Comparison of ENCODE assay signal across 8 mouse cellular contexts in the genomic region with DNA sequence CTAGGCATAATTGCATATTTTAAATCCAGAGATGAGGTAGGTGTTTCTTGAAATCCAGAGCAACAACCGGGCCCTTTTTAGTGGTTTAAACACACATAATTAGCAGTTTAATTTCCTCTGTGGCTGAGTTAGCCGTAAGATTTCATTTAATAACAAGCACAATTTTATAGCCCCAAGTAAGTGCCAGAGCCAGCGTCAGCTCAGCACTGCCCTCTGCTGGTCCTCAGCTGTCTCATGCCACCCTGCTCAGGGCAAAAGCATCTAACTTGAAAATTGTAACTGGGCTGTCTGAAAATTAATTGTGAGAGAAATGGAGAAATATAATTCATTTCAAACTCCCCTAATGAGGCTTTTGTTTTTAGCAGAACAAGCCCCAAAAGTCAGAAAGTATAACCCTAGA.
DNase-seq lines count a peak whose midpoint lies in the region; ATAC-seq and TF ChIP-seq lines count a peak whose summit lies in the region.

No protein-coding gene starts in this region.

- no peak overlapping the region for H3K4me3 ChIP-seq in CH12.LX (replicated peaks in 1 of 3; ENCODE audit: low read depth in 2 of 3, low read length in 2 of 3, poor library complexity in 1 of 3)
- H3K4me3 ChIP-seq in layer of hippocampus, adult 2 months, result no peak overlapping the region

- TF ChIP-seq RAD21 in CH12.LX (IDR thresholded peaks at IDR 0.05; ENCODE audit: low read depth, low read length), result peak; percentile 82

- no peaks in the 10 kb centered on the region for H3K79me2 ChIP-seq in CH12.LX (replicated peaks; ENCODE audit: control insufficient read depth, extremely low read depth, insufficient read depth, poor library complexity, severe bottlenecking)

- ATAC-seq in erythroid progenitor cell, adult 5-6 weeks (replicated peaks; ENCODE audit: low FRiP score, poor library complexity, severe bottlenecking), result no peak

- no peaks in the 10 kb centered on the region for H3K27me3 ChIP-seq in CH12.LX (replicated peaks)

- peaks cover 0 to 4% of the 10 kb centered on the region in 2 experiments; a peak in 1 of 4 replicates for H3K4me1 ChIP-seq in CH12.LX (ENCODE audit: control insufficient read depth in 1 of 2, insufficient read depth in 2 of 2)

- DNase-seq in CH12.LX (ENCODE audit: extremely low read depth) (peak; percentile 64), adipocyte (ENCODE audit: low spot score) (peak; percentile 73)
- peak; percentile 82 for DNase-seq in embryo, embryonic 10 days (ENCODE audit: low spot score)
- DNase-seq in heart, postnatal 10 days, result peak; percentile 45 to 75
- peak; percentile 55 to 80 for DNase-seq in layer of hippocampus, adult 2 months (ENCODE audit: low spot score in 2 of 2)
- DNase-seq in lung, postnatal 36 days, result peak; percentile 81
- peak; percentile 17 to 41 for DNase-seq in right cerebral cortex, postnatal 36 days (ENCODE audit: low spot score in 2 of 2)

- dilution Hi-C loops in CH12.LX (cut with MboI; ENCODE audit: extremely low pct_ligation_motif_present, extremely low pct_unique_long_range_greater_than_20kb, low sequenced_read_pairs), result no loop called here

- in situ Hi-C loops in CH12.LX (cut with MboI; ENCODE audit: low pct_ligation_motif_present, low pct_unique_long_range_greater_than_20kb, low sequenced_read_pairs), result loop anchor here (25.0 kb wide), 2 partner anchors 648 to 1048 kb away; no protein-coding TSS in a partner anchor

- peak; percentile 84 to 85 for TF ChIP-seq CTCF in CH12.LX (conservative IDR thresholded peaks at IDR 0.05 in 1 of 2, IDR thresholded peaks at IDR 0.05 in 1 of 2; ENCODE audit: low read depth in 2 of 2, low read length in 2 of 2)
- peak; percentile 100 for TF ChIP-seq CTCF in layer of hippocampus, adult 2 months (conservative IDR thresholded peaks at IDR 0.05)

- TF ChIP-seq EP300 in CH12.LX (IDR thresholded peaks at IDR 0.05; ENCODE audit: low read length), result no peak

- TF ChIP-seq POLR2A in CH12.LX (IDR thresholded peaks at IDR 0.05; ENCODE audit: low read depth, low read length), result no peak

- H3K36me3 ChIP-seq in CH12.LX (replicated peaks in 1 of 2; ENCODE audit: control insufficient read depth in 1 of 2, insufficient read depth in 1 of 2, low read length in 1 of 2), result no peaks in the 10 kb centered on the region

- H3K4me2 ChIP-seq in CH12.LX (ENCODE audit: insufficient read depth, low read depth, poor library complexity, severe bottlenecking), result no peak overlapping the region

- intact Hi-C loops in heart, postnatal 10 days (cut with DNase I), result loop anchor here (1.0 to 5.0 kb wide), 2 partner anchors 582 to 1054 kb away; no protein-coding TSS in a partner anchor

- no peak overlapping the region for H3K9ac ChIP-seq in CH12.LX (ENCODE audit: insufficient read depth, low read depth)

- H3K27ac ChIP-seq in CH12.LX (ENCODE audit: insufficient read depth, low read depth), result no peak overlapping the region
- H3K27ac ChIP-seq in layer of hippocampus, adult 2 months, result no peak overlapping the region

- H3K9me3 ChIP-seq in CH12.LX (replicated peaks; ENCODE audit: low read length), result no peaks in the 10 kb centered on the region

TF ChIP-seq in CH12.LX, 34 proteins besides CTCF, POLR2A, EP300 and RAD21:
- peak; percentile 56 for TF ChIP-seq ZC3H11A (IDR thresholded peaks at IDR 0.05; ENCODE audit: low read depth, low read length)
- peak; percentile 85 for TF ChIP-seq SMC3 (IDR thresholded peaks at IDR 0.05; ENCODE audit: low read depth, low read length)
- TF ChIP-seq ZKSCAN1 (IDR thresholded peaks at IDR 0.05; ENCODE audit: borderline replicate concordance, low read depth, low read length), result no peak
- no peak for TF ChIP-seq ZNF384 (IDR thresholded peaks at IDR 0.05; ENCODE audit: low read depth, low read length)
- TF ChIP-seq IRF4 (IDR thresholded peaks at IDR 0.05; ENCODE audit: low read depth, low read length), result no peak

Comparison
In these comparisons a context has a peak if more than half of its experiments do, and no peak if none do; other contexts are left out.
1. DNase-seq: peak in every context shown above with its lines; median percentile 82 in embryo, embryonic 10 days; 81 in lung, postnatal 36 days; 73 in adipocyte; 68 in layer of hippocampus, adult 2 months; 64 in CH12.LX; 60 in heart, postnatal 10 days; 29 in right cerebral cortex, postnatal 36 days.